Mouse (Mus musculus) G1E (cell line): Measurements from ENCODE around the gene Pigw. TPM values are rescaled to one million over a fixed set of nuclear protein-coding genes. Genes with fewer than 3 reads are reported as not detected.

Source experiments
- ATAC-seq: 2 replicates; pipeline ENCODE4 v1.8.0; 2016; ENCODE audit warnings: mild to moderate bottlenecking; ENCODE audit not compliant: insufficient number of reproducible peaks, poor library complexity, low FRiP score, severe bottlenecking; ENCODE audit errors: extremely low read depth
- DNase-seq: peaks from one replicate; pipeline ENCODE4 v3.0.0; 2012; ENCODE audit warnings: low spot score
- H3K27me3 ChIP-seq: 2 replicates; pipeline ENCODE4 v1.6.1; 2012; ENCODE audit warnings: mild to moderate bottlenecking, low read length, inconsistent platforms; ENCODE audit not compliant: insufficient read depth
- H3K36me3 ChIP-seq: replicated peaks from 2 replicates; pipeline ENCODE3; 2012; ENCODE audit warnings: mild to moderate bottlenecking, inconsistent platforms
- H3K4me1 ChIP-seq: 2 replicates; pipeline ENCODE4 v1.6.1; 2012; ENCODE audit warnings: low read depth, low read length, inconsistent platforms, mixed read lengths; ENCODE audit not compliant: insufficient read depth
- H3K4me3 ChIP-seq: 2 replicates; pipeline ENCODE4 v1.5.1; 2012; ENCODE audit warnings: low read depth, mild to moderate bottlenecking, inconsistent platforms, low read length, moderate library complexity, mixed read lengths
- H3K9me3 ChIP-seq: replicated peaks from 2 replicates; pipeline ENCODE4 v1.6.1; 2012; ENCODE audit warnings: inconsistent platforms
- CTCF ChIP-seq: IDR thresholded peaks from 2 replicates; pipeline ENCODE4 v1.5.1; 2012; ENCODE audit warnings: low read depth, low read length, inconsistent platforms, mixed read lengths
- GATA1 ChIP-seq: IDR thresholded peaks from 2 replicates; pipeline ENCODE4 v1.6.1; 2012; ENCODE audit warnings: borderline replicate concordance, low read length, inconsistent platforms, mixed read lengths
- GATA2 ChIP-seq: IDR thresholded peaks from 2 replicates; pipeline ENCODE4 v1.6.1; 2012; ENCODE audit warnings: low read depth, low read length, inconsistent platforms, borderline replicate concordance
- POLR2AphosphoS5 ChIP-seq: IDR thresholded peaks from 2 replicates; pipeline ENCODE4 v1.6.1; 2012; ENCODE audit warnings: low read depth, low read length, inconsistent platforms; ENCODE audit not compliant: insufficient replicate concordance
- TAL1 ChIP-seq: conservative IDR thresholded peaks from 2 replicates; pipeline ENCODE4 v1.6.1; 2012; ENCODE audit warnings: low read depth, low read length, inconsistent platforms, mixed read lengths
- polyA plus RNA-seq: library from polyadenylated mRNA; stranded (reverse); fragments of >175 nt; gene quantifications from 2 replicates; pipeline ENCODE4 v1.2.3, GENCODE M21; 2012
- total RNA-seq, 2 experiments: library from RNA; stranded (forward) in 1 of 2; stranded (reverse) in 1 of 2; fragments of 200-1000 nt in 1 of 2; fragments of >200 nt in 1 of 2; fragmentation: Nextera tagmentation in 1 of 2; gene quantifications; 2 replicates each; pipeline ENCODE4 v1.2.3; 2014 to 2017

The Pigw gene
- total and polyA plus RNA-seq, 3 experiments = 3.4 to 19.3 (median 11.4) TPM

DNA sequence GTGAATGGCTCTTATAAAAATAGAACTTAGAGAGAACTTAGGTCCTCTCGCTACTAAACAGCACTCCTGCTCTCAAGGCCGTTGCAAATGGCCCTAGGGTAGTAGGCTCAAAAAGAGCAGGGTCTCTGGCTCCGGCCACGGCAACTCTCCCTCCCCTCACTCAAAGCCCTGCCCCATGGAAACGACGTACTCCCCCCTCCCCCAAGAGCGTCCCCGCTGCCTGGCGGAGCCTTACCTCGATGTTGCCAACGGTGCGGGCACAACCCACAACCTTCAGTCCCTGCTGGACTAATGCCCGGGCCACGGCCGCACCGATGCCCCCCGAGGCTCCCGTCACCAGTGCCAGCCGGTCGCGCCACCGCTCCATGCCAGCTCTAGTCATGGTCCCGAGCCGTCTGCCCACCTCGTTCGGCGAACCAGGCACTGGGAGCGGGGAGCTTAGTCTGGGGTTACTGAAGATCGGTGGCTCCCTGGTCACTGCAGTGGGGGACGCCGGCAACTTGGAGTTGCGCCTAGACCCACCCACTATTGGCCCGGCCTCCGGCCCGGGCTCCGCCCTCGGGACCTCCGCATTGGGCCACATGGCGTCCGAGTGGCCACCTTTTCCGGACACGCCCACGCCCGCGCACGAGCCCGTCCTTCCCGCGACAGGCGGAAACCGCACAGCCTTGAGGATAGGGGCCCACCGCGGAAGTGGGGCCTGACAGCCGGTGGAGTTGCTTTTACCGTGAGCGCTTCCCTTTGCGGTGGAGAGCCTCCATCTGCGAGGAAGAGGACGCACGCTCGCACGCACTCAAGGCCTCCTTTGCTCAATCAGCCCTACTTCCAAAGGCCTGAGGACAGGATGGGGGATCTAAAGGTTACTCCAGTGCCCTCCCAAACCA lies 51.3 kb downstream of the Pigw start, which contains the start of gene Dhrs11:
Dhrs11 (minus strand) TSS at position 479 of the 884 bp plus-strand sequence.
- DNase-seq (peak; percentile 79), ATAC-seq (peak; percentile 77)
- peak within 1 kb of the TSS; percentile 95 for H3K4me3 ChIP-seq
- H3K36me3 ChIP-seq = peaks cover 75% of the 10 kb centered on the region
- no peaks in the 10 kb centered on the region for H3K27me3 ChIP-seq
- TF ChIP-seq POLR2AphosphoS5 (peak; percentile 65; the same call in 1 of the 2 replicates), CTCF (no peak)
- peaks cover 62% of the 10 kb centered on the region for H3K4me1 ChIP-seq
- no peaks in the 10 kb centered on the region for H3K9me3 ChIP-seq

DNA sequence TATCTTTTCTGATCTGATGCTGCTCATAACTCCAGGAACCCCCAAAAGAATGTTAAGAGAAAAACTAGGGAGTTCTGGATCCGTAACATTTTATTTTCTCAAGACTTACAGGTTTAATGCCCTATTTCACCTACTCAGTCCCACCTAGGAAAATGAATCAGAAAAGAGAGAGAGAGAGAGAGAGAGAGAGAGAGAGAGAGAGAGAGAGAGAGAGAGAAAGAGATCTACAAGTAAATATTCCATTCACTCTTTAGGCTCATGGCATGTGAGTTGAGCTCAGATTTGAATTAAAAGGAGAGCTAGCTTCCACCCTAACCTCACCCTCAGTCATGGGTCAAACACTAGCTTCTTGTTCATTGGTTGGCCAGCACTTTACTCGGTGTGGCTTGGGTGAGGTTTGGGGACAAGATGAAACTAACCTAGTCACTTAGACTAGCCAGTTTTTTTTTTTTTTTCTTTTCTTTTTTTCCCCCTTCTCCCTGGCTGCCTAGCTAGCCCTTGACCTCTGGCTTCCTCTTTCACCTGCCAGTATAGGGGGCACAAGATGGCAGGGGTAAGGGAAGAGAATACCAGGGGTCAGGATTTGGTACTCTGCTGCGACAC lies 52.1 kb downstream of the Pigw start:
- ATAC-seq = no peak
- Histone ChIP-seq H3K4me3 (peak overlapping the region; percentile 95), H3K36me3 (peaks cover 69% of the 10 kb centered on the region), H3K4me1 (peaks cover 69% of the 10 kb centered on the region), H3K27me3 (no peaks in the 10 kb centered on the region), H3K9me3 (no peaks in the 10 kb centered on the region)
- TF ChIP-seq GATA1 = no peak
- no peak for TF ChIP-seq GATA2
- TF ChIP-seq CTCF = no peak
- TF ChIP-seq TAL1 = no peak
- no peak for TF ChIP-seq POLR2AphosphoS5
- no peak for DNase-seq

DNA sequence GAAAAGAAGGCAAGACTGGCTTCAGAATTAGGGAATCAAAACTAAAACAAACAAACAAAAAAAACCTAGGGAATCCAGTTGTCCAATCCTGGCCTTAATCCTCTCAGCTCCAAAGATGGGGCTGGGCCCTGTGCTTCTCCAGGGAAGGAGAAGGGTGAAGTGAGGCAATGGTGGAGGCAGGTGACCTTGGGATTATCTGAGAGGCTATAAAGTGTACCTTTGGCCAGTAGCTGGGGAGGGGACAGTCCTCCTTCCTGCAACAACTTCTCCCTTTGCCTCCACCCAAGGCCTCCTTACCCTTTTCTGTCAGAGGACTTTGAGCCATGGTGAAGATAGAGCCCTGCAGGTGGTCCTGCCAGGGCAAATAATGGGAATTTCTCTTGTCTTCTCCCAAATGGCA lies 52.6 kb downstream of the Pigw start:
- Histone ChIP-seq H3K9me3 (no peaks in the 10 kb centered on the region), H3K27me3 (no peaks in the 10 kb centered on the region), H3K4me1 (peaks cover 74% of the 10 kb centered on the region), H3K4me3 (peak overlapping the region; percentile 7; the same call in 1 of the 2 replicates), H3K36me3 (peaks cover 69% of the 10 kb centered on the region)
- no peak for TF ChIP-seq GATA2
- no peak for TF ChIP-seq TAL1
- no peak for TF ChIP-seq POLR2AphosphoS5
- TF ChIP-seq GATA1 = no peak
- TF ChIP-seq CTCF = no peak
- DNase-seq (no peak), ATAC-seq (no peak)

Other genes starting within 250 kb of the Pigw start
- 10.0 and 14.1 TPM in 2 replicates for gene Mrm1, start 60.8 kb downstream of the Pigw start, total RNA-seq (2014; fragmentation: Nextera tagmentation)
- gene Mrm1, start 60.8 kb downstream of the Pigw start, total RNA-seq (2017) = 8.0 and 10.7 TPM in 2 replicates
- gene Mrm1, start 60.8 kb downstream of the Pigw start, polyA plus RNA-seq = 9.8 and 10.5 TPM in 2 replicates
- 36.6 and 180 TPM in 2 replicates for gene Dhrs11, start 51.3 kb downstream of the Pigw start, total RNA-seq (2014; fragmentation: Nextera tagmentation)
- 12.1 and 16.7 TPM in 2 replicates for gene Dhrs11, start 51.3 kb downstream of the Pigw start, total RNA-seq (2017)
- 7.0 and 7.7 TPM in 2 replicates for gene Dhrs11, start 51.3 kb downstream of the Pigw start, polyA plus RNA-seq
- gene Ggnbp2, start 9.5 kb downstream of the Pigw start, total RNA-seq (2014; fragmentation: Nextera tagmentation) = 170 and 191 TPM in 2 replicates
- 127 and 156 TPM in 2 replicates for gene Ggnbp2, start 9.5 kb downstream of the Pigw start, total RNA-seq (2017)
- 126 and 142 TPM in 2 replicates for gene Ggnbp2, start 9.5 kb downstream of the Pigw start, polyA plus RNA-seq
- gene Myo19, start 137 bp downstream of the Pigw start, total RNA-seq (2014; fragmentation: Nextera tagmentation) = 8.5 and 8.9 TPM in 2 replicates
- gene Myo19, start 137 bp downstream of the Pigw start, total RNA-seq (2017) = 5.2 and 6.0 TPM in 2 replicates
- 15.5 and 22.6 TPM in 2 replicates for gene Myo19, start 137 bp downstream of the Pigw start, polyA plus RNA-seq
- 16.6 and 22.1 TPM in 2 replicates for gene Znhit3, start 36.1 kb upstream of the Pigw start, total RNA-seq (2014; fragmentation: Nextera tagmentation)
- gene Znhit3, start 36.1 kb upstream of the Pigw start, total RNA-seq (2017) = 40.2 and 44.2 TPM in 2 replicates
- 2.2 and 2.4 TPM in 2 replicates for gene Znhit3, start 36.1 kb upstream of the Pigw start, polyA plus RNA-seq
- gene Car4, start 77.5 kb upstream of the Pigw start, total RNA-seq (2014; fragmentation: Nextera tagmentation) = not detected in 2 replicates
- gene Car4, start 77.5 kb upstream of the Pigw start, total RNA-seq (2017) = 0.17 TPM in 1 of 2 replicates, not detected in the other
- not detected in 2 replicates for gene Car4, start 77.5 kb upstream of the Pigw start, polyA plus RNA-seq